Mouse (Mus musculus) thymus, adult 18-20 months (tissue): ENCODE measurements around the gene Mpp5.

Experiments
- DNase-seq, 2 experiments: peaks; one replicate each; pipeline ENCODE4 v3.0.0; 2022; ENCODE audit warnings: mixed read lengths in 2 of 2

The Mpp5 gene

GRCm38 (mm10) chr12:78848246-78848645 lies 99.5 kb downstream of the Mpp5 start:
- no peak for DNase-seq

- no peak for DNase-seq
Observed at GRCm38 (mm10) chr12:78860921-78861495, 112.3 kb downstream of the Mpp5 start.

GRCm38 (mm10) chr12:78861496-78862253 lies 113.0 kb downstream of the Mpp5 start, which contains the start of the genes Atp6v1d and Eif2s1:
Gene Atp6v1d (minus strand): TSS chr12:78861638.
Gene Eif2s1 (plus strand): TSS chr12:78861819.
- DNase-seq, result peak; percentile 98 to 99

GRCm38 (mm10) chr12:78862254-78862730 lies 113.6 kb downstream of the Mpp5 start:
- no peak for DNase-seq

DNA sequence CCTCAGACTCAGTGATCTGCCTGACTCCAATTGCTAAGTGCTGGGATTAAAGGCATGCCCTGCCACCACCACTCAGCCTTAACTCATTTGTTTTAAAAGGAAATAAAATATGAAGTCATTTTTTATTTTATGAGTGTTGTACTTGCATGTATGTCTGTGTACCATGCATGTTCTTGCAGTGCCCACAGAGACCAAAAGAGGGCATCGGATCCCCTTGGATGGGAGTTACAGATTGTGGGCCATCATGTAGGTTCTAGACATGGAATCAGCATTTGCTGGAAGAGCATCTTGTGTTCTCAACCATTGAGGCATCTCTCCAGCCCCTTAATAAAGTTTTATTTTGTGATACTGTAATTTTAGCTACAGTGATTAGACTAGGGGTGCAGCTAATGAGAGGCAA lies 116.7 kb downstream of the Mpp5 start:
- DNase-seq, result no peak

- no peak for DNase-seq
Observed at GRCm38 (mm10) chr12:78868115-78868514, 119.4 kb downstream of the Mpp5 start.

DNA sequence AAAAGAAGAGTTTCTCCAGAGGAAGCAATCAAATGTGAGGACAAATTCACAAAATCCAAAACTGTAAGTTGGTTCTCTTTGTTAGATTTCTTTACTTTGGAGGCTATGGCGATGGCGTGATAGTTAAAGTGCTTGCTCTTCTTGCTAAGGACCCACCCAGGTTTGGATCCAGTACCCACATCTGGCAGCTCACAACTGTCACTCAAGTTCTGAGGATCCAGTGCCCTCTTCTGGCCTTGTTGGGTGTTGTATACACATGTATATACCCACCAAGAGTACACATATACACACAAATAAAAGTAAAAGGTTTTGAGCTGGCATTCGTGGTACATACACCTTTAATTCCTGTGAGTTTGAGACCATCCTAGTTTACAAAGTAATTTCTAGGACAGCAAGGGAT lies 125.9 kb downstream of the Mpp5 start:
- no peak for DNase-seq

DNA sequence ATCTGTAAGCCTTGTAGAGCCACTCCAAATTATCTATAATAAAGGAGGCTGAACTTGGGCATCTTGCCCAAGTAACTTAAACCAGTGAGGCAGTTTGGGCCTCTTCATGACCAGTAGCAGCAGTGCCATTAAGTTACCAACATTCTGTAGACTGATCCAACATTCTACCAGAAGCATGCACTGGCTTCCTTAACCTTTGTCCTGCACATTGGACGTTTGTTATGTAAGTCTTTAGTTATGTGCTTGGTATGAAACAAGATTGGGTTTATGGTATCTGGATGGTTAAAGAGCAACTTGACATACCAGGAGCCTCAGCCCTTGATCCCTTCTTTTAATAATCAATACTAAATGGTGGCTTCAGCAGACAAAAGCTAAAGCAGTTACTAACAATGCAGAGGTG lies 141.4 kb downstream of the Mpp5 start:
- no peak for DNase-seq
